9 mouse cellular contexts compared by ENCODE assay signal in the genomic region with DNA sequence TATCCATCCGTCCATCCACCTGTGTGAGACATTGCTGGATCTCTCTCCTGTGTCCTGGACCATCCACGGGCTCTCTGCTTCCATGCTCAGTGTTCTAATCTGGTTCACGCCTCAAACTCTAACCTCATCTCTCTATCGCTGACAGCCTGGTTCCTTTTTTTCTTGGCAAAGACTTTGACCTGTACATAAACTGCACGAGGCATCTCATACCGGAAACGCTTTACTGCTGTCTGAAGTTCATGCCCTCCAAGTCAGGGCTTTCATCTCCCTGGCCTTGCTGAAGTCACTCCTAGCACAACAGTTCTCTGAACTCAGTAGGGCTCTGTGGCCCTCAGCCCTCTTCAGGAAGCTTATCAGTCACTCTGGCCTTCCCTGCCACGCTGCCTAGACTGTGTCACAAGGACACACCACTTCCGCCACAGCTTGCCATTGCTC. TPM values are rescaled to one million over a fixed set of nuclear protein-coding genes. Genes with fewer than 3 reads are reported as not detected.
DNase-seq lines count a peak whose midpoint lies in the region; ATAC-seq and TF ChIP-seq lines count a peak whose summit lies in the region.
"Had no signal": no experiment of that assay in that cellular context is flagged by ENCODE, and none has a peak within 500 bp of the region (broad histone marks: within the 10 kb centered on the region; RNA-seq: fewer than 3 reads in every experiment).

No protein-coding gene starts in this region.

- no peak overlapping the region for H3K4me3 ChIP-seq in kidney, adult 2 months (ENCODE audit: insufficient read depth, low read depth, low read length)
- H3K4me3 ChIP-seq in midbrain, postnatal 0 days (ENCODE audit: low read depth, low read length) = no peak overlapping the region
- no peak overlapping the region for H3K4me3 ChIP-seq in forebrain, embryonic 14.5 days (ENCODE audit: low read depth, low read length)
- H3K4me3 ChIP-seq: midbrain, embryonic 12.5 days had no signal

- ATAC-seq in activated CD4-positive, CD25-positive, alpha-beta regulatory T cell, adult 4 months = peak; percentile 80
- peak; percentile 72 for ATAC-seq in megakaryocyte, adult 5-6 weeks (ENCODE audit: poor library complexity, severe bottlenecking)
- ATAC-seq in midbrain, postnatal 0 days (ENCODE audit: low FRiP score) = no peak
- no peak for ATAC-seq in forebrain, embryonic 14.5 days

- no peaks in the 10 kb centered on the region for H3K9me3 ChIP-seq in midbrain, postnatal 0 days (ENCODE audit: low read length)
- no peaks in the 10 kb centered on the region for H3K9me3 ChIP-seq in forebrain, embryonic 14.5 days (replicated peaks; ENCODE audit: control insufficient read depth, low read length)
- H3K9me3 ChIP-seq: midbrain, embryonic 12.5 days had no signal

- 32% methylated on average over 9 of the region's 9 CpGs for WGBS in kidney, adult 2 months
- 79% methylated on average over 9 of the region's 9 CpGs for WGBS in midbrain, postnatal 0 days
- 82% methylated on average over 9 of the region's 9 CpGs for WGBS in forebrain, embryonic 14.5 days

- peak; percentile 88 for DNase-seq in CD4-positive, CD25-positive, alpha-beta regulatory T cell, adult 2 months (ENCODE audit: low read depth, low spot score)
- peak; percentile 59 for DNase-seq in kidney, adult 2 months
- DNase-seq in thymus, postnatal 4 days = peak; percentile 67
- no peak for DNase-seq in gastrocnemius, postnatal 25 days
- no peak for DNase-seq in midbrain, postnatal 0 days (ENCODE audit: low spot score)
- no peak for DNase-seq in forebrain, embryonic 14.5 days (ENCODE audit: low spot score)

- H3K9ac ChIP-seq in midbrain, postnatal 0 days (replicated peaks; ENCODE audit: low read length, poor library complexity, severe bottlenecking) = no peak overlapping the region
- no peak overlapping the region for H3K9ac ChIP-seq in forebrain, embryonic 14.5 days (ENCODE audit: low read length)
- H3K9ac ChIP-seq: midbrain, embryonic 12.5 days had no signal

- no peak for TF ChIP-seq POLR2A in kidney, adult 2 months (IDR thresholded peaks at IDR 0.05; ENCODE audit: low read depth, low read length)

- H3K27me3 ChIP-seq in kidney, adult 2 months (replicated peaks; ENCODE audit: control insufficient read depth, insufficient read depth, low read length) = no peaks in the 10 kb centered on the region
- no peaks in the 10 kb centered on the region for H3K27me3 ChIP-seq in midbrain, postnatal 0 days (ENCODE audit: insufficient read depth, low read length)
- no peaks in the 10 kb centered on the region for H3K27me3 ChIP-seq in forebrain, embryonic 14.5 days (replicated peaks; ENCODE audit: control insufficient read depth, insufficient read depth, low read length)
- H3K27me3 ChIP-seq: midbrain, embryonic 12.5 days had no signal

- H3K4me2 ChIP-seq in midbrain, postnatal 0 days (ENCODE audit: low read depth, low read length, poor library complexity, severe bottlenecking) = no peak overlapping the region
- H3K4me2 ChIP-seq in forebrain, embryonic 14.5 days (ENCODE audit: low read length) = no peak overlapping the region
- H3K4me2 ChIP-seq: midbrain, embryonic 12.5 days had no signal

- TF ChIP-seq CTCF in kidney, adult 2 months (conservative IDR thresholded peaks at IDR 0.05; ENCODE audit: insufficient read depth, insufficient read length, low read depth, low read length) = no peak
- TF ChIP-seq CTCF in midbrain, postnatal 0 days (IDR thresholded peaks at IDR 0.05) = no peak

- no peaks in the 10 kb centered on the region for H3K36me3 ChIP-seq in kidney, adult 2 months (ENCODE audit: control insufficient read depth, insufficient read depth, low read length)
- no peaks in the 10 kb centered on the region for H3K36me3 ChIP-seq in midbrain, postnatal 0 days (ENCODE audit: insufficient read depth, low read length)
- H3K36me3 ChIP-seq in forebrain, embryonic 14.5 days (ENCODE audit: control insufficient read depth, insufficient read depth, low read length) = no peaks in the 10 kb centered on the region
- H3K36me3 ChIP-seq: midbrain, embryonic 12.5 days had no signal

- peak overlapping the region; percentile 26; the same call in 1 of the 2 replicates for H3K27ac ChIP-seq in kidney, adult 2 months (ENCODE audit: insufficient read depth, low read depth, low read length)
- no peak overlapping the region for H3K27ac ChIP-seq in midbrain, postnatal 0 days (ENCODE audit: low read depth, low read length)
- no peak overlapping the region for H3K27ac ChIP-seq in forebrain, embryonic 14.5 days (ENCODE audit: low read depth, low read length)
- H3K27ac ChIP-seq: midbrain, embryonic 12.5 days had no signal

- H3K4me1 ChIP-seq in kidney, adult 2 months (ENCODE audit: control insufficient read depth, insufficient read depth, low read length) = no peaks in the 10 kb centered on the region
- no peaks in the 10 kb centered on the region for H3K4me1 ChIP-seq in midbrain, postnatal 0 days (ENCODE audit: insufficient read depth, low read length)
- H3K4me1 ChIP-seq in forebrain, embryonic 14.5 days (ENCODE audit: control insufficient read depth, insufficient read depth, low read length) = no peaks in the 10 kb centered on the region
- H3K4me1 ChIP-seq: midbrain, embryonic 12.5 days had no signal

RNA-seq across cellular contexts. Expression of a gene that starts 15.1 kb away (rescaled TPM):
- 10 to 100 TPM; 53.0 to 58.6 TPM for polyA plus RNA-seq in activated CD4-positive, CD25-positive, alpha-beta regulatory T cell, adult 4 months (2017; shearing (Covaris generic))
- 13.0 and 14.1 TPM in 2 replicates for polyA plus RNA-seq in kidney, adult 2 months (2012; rRNA removed)
- 51.0 and 52.8 TPM in 2 replicates for total RNA-seq in megakaryocyte, adult 5-6 weeks (2015)
- 48.4 and 60.4 TPM in 2 replicates for total RNA-seq in megakaryocyte, adult 5-6 weeks (2017)
- 10 to 100 TPM in 1 of 2 experiments, 1 to 10 TPM in 1; 8.2 to 10.9 TPM for total RNA-seq in gastrocnemius, postnatal 25 days (2021)
- 41.4 and 44.1 TPM in 2 replicates for total RNA-seq in midbrain, postnatal 0 days (2014; rRNA removed)
- polyA plus RNA-seq in midbrain, postnatal 0 days (2015; fragmentation: Nextera tagmentation; extraction: Ambion mirVana) = 20.1 and 22.9 TPM in 2 replicates
- polyA plus RNA-seq in forebrain, embryonic 14.5 days (2014; fragmentation: Nextera tagmentation; extraction: Ambion mirVana) = 23.3 and 30.1 TPM in 2 replicates

RNA-seq across cellular contexts. Expression of a gene that starts 52.0 kb away (rescaled TPM):
- polyA plus RNA-seq in activated CD4-positive, CD25-positive, alpha-beta regulatory T cell, adult 4 months (2017; shearing (Covaris generic)) = 10 to 100 TPM; 25.9 to 33.6 TPM
- 71.5 and 71.6 TPM in 2 replicates for polyA plus RNA-seq in kidney, adult 2 months (2012; rRNA removed)
- total RNA-seq in megakaryocyte, adult 5-6 weeks (2015) = 40.5 and 41.2 TPM in 2 replicates
- total RNA-seq in megakaryocyte, adult 5-6 weeks (2017) = 47.6 and 53.7 TPM in 2 replicates
- 10 to 100 TPM; 15.6 to 16.5 TPM for total RNA-seq in gastrocnemius, postnatal 25 days (2021)
- 130 and 162 TPM in 2 replicates for total RNA-seq in midbrain, postnatal 0 days (2014; rRNA removed)
- 34.9 and 40.3 TPM in 2 replicates for polyA plus RNA-seq in midbrain, postnatal 0 days (2015; fragmentation: Nextera tagmentation; extraction: Ambion mirVana)
- 23.5 and 35.9 TPM in 2 replicates for polyA plus RNA-seq in forebrain, embryonic 14.5 days (2014; fragmentation: Nextera tagmentation; extraction: Ambion mirVana)

Comparison
In these comparisons a context has a peak if more than half of its experiments do, and no peak if none do; other contexts are left out.
1. DNase-seq: peak in CD4-positive, CD25-positive, alpha-beta regulatory T cell, adult 2 months (single experiment), kidney, adult 2 months (single experiment) and thymus, postnatal 4 days (single experiment); none in gastrocnemius, postnatal 25 days (single experiment), midbrain, postnatal 0 days (single experiment) and forebrain, embryonic 14.5 days (single experiment).
2. ATAC-seq: peak in activated CD4-positive, CD25-positive, alpha-beta regulatory T cell, adult 4 months (single experiment) and megakaryocyte, adult 5-6 weeks (single experiment); none in midbrain, postnatal 0 days (single experiment) and forebrain, embryonic 14.5 days (single experiment).